Mouse (Mus musculus): ENCODE results near the gene Slc5a4b. TPM values are rescaled to one million over a fixed set of nuclear protein-coding genes. Genes with fewer than 3 reads are reported as not detected.
A peak's percentile ranks its signal among the peaks of the same experiment; 100 is the strongest.

The Slc5a4b gene
- total and polyA plus RNA-seq, 3 experiments = not detected

- no peaks in the 10 kb centered on the region for H3K27me3 ChIP-seq (ENCODE audit: control insufficient read depth, insufficient read depth, low read length)
- H3K9ac ChIP-seq (ENCODE audit: low read depth, low read length) = no peak overlapping the region
- DNase-seq = no peak
- peaks cover 9% of the 10 kb centered on the region for H3K79me2 ChIP-seq (replicated peaks; ENCODE audit: control insufficient read depth, insufficient read depth, low read length)
- peaks cover 3% of the 10 kb centered on the region for H3K36me3 ChIP-seq (ENCODE audit: control insufficient read depth, insufficient read depth, low read length)
- peaks cover 2% of the 10 kb centered on the region; the same call in 1 of the 2 replicates for H3K4me1 ChIP-seq (ENCODE audit: control insufficient read depth, insufficient read depth, low read length)
- no peak overlapping the region for H3K4me3 ChIP-seq
- no peak overlapping the region for H3K27ac ChIP-seq
- TF ChIP-seq EP300 (IDR thresholded peaks at IDR 0.05; ENCODE audit: insufficient read depth, low read depth, low read length) = no peak
- TF ChIP-seq CTCF (IDR thresholded peaks at IDR 0.05) = no peak
- TF ChIP-seq POLR2A (IDR thresholded peaks at IDR 0.05; ENCODE audit: insufficient read depth, low read depth, low read length) = no peak
- intact Hi-C loops (cut with DNase I) = loop anchor here (10.0 kb wide), 1 partner anchor 140 kb away; the partner anchor contains the start of gene Derl3
These were observed 75.5 kb downstream of the Slc5a4b start for GRCm38 (mm10) chr10:76035277-76035676.

DNA sequence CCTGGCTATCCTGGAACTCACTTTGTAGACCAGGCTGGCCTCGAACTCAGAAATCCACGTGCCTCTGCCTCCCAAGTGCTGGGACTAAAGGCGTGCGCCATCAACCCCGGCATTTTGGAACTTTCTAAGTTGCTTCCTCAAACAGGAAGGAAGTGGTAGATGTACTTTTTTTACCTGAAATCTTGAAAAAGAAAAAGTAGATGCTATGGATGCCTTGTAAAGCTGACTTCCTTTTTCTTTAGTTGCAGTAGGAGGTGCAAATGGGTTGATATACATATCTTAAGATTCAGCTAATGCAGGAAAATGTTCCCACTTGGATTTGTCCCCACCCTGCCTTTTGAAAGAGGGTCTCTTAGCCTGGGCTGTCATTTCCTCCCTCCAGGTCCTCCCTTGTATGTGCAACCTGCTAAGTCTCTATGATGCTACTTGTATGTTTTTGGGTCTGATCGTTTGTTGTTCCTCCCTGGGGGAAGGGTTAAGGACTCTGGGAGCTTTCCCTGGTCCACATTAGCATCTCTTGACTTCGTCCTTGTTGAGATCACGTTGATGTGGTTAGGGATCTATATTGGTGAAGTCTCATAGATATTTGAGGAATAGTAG is 76.7 kb downstream of the Slc5a4b start:
- no peak overlapping the region for H3K27ac ChIP-seq
- intact Hi-C loops (cut with DNase I) = loop anchor here (10.0 kb wide), 1 partner anchor 139 kb away; the partner anchor contains the start of gene Derl3
- H3K4me1 ChIP-seq (ENCODE audit: control insufficient read depth, insufficient read depth, low read length) = peaks cover 2% of the 10 kb centered on the region; the same call in 1 of the 2 replicates
- peaks cover 3% of the 10 kb centered on the region for H3K36me3 ChIP-seq (ENCODE audit: control insufficient read depth, insufficient read depth, low read length)
- no peak overlapping the region for H3K9ac ChIP-seq (ENCODE audit: low read depth, low read length)
- no peak for DNase-seq
- TF ChIP-seq POLR2A (IDR thresholded peaks at IDR 0.05; ENCODE audit: insufficient read depth, low read depth, low read length) (no peak), CTCF (IDR thresholded peaks at IDR 0.05) (no peak), EP300 (IDR thresholded peaks at IDR 0.05; ENCODE audit: insufficient read depth, low read depth, low read length) (no peak)
- 84% methylated on average over 8 of the region's 8 CpGs for WGBS
- H3K27me3 ChIP-seq (ENCODE audit: control insufficient read depth, insufficient read depth, low read length) = no peaks in the 10 kb centered on the region
- H3K79me2 ChIP-seq (replicated peaks; ENCODE audit: control insufficient read depth, insufficient read depth, low read length) = peaks cover 9% of the 10 kb centered on the region
- no peak overlapping the region for H3K4me3 ChIP-seq

GRCm38 (mm10) chr10:76033119-76033455 is 77.7 kb downstream of the Slc5a4b start:
- H3K79me2 ChIP-seq (replicated peaks; ENCODE audit: control insufficient read depth, insufficient read depth, low read length) = peaks cover 9% of the 10 kb centered on the region
- H3K36me3 ChIP-seq (ENCODE audit: control insufficient read depth, insufficient read depth, low read length) = peaks cover 3% of the 10 kb centered on the region
- DNase-seq = no peak
- 21% methylated on average over 7 of the region's 7 CpGs for WGBS
- H3K4me3 ChIP-seq = peak overlapping the region; percentile 90
- intact Hi-C loops (cut with DNase I) = loop anchor here (10.0 kb wide), 1 partner anchor 138 kb away; the partner anchor contains the start of gene Derl3
- TF ChIP-seq EP300 (IDR thresholded peaks at IDR 0.05; ENCODE audit: insufficient read depth, low read depth, low read length) (no peak), CTCF (IDR thresholded peaks at IDR 0.05) (no peak), POLR2A (IDR thresholded peaks at IDR 0.05; ENCODE audit: insufficient read depth, low read depth, low read length) (no peak)
- peak overlapping the region; percentile 91 for H3K9ac ChIP-seq (ENCODE audit: low read depth, low read length)
- H3K4me1 ChIP-seq (ENCODE audit: control insufficient read depth, insufficient read depth, low read length) = peaks cover 2% of the 10 kb centered on the region; the same call in 1 of the 2 replicates
- no peaks in the 10 kb centered on the region for H3K27me3 ChIP-seq (ENCODE audit: control insufficient read depth, insufficient read depth, low read length)
- H3K27ac ChIP-seq = peak overlapping the region; percentile 83

GRCm38 (mm10) chr10:76032402-76033118 is 78.2 kb downstream of the Slc5a4b start, which contains the start of gene Zfp280b:
TSS of gene Zfp280b (plus strand) at chr10:76032650.
- under 1% methylated on average over 56 of the region's 58 CpGs for WGBS
- Histone ChIP-seq H3K27ac (peak within 1 kb of the TSS; percentile 83), H3K9ac (ENCODE audit: low read depth, low read length) (peak within 1 kb of the TSS; percentile 91), H3K4me3 (peak within 1 kb of the TSS; percentile 90), H3K79me2 (replicated peaks; ENCODE audit: control insufficient read depth, insufficient read depth, low read length) (peaks cover 9% of the 10 kb centered on the region), H3K27me3 (ENCODE audit: control insufficient read depth, insufficient read depth, low read length) (no peaks in the 10 kb centered on the region), H3K4me1 (ENCODE audit: control insufficient read depth, insufficient read depth, low read length) (peaks cover 2% of the 10 kb centered on the region; the same call in 1 of the 2 replicates), H3K36me3 (ENCODE audit: control insufficient read depth, insufficient read depth, low read length) (peaks cover 3% of the 10 kb centered on the region)
- intact Hi-C loops (cut with DNase I) = loop anchor here (10.0 kb wide), 1 partner anchor 138 kb away; the partner anchor contains the start of gene Derl3
- TF ChIP-seq CTCF (IDR thresholded peaks at IDR 0.05) (peak; percentile 73), POLR2A (IDR thresholded peaks at IDR 0.05; ENCODE audit: insufficient read depth, low read depth, low read length) (0 out of 2 replicates have a peak, but pooled peaks have one; percentile 17), EP300 (IDR thresholded peaks at IDR 0.05; ENCODE audit: insufficient read depth, low read depth, low read length) (no peak)
- DNase-seq = peak; percentile 94 to 95

DNA sequence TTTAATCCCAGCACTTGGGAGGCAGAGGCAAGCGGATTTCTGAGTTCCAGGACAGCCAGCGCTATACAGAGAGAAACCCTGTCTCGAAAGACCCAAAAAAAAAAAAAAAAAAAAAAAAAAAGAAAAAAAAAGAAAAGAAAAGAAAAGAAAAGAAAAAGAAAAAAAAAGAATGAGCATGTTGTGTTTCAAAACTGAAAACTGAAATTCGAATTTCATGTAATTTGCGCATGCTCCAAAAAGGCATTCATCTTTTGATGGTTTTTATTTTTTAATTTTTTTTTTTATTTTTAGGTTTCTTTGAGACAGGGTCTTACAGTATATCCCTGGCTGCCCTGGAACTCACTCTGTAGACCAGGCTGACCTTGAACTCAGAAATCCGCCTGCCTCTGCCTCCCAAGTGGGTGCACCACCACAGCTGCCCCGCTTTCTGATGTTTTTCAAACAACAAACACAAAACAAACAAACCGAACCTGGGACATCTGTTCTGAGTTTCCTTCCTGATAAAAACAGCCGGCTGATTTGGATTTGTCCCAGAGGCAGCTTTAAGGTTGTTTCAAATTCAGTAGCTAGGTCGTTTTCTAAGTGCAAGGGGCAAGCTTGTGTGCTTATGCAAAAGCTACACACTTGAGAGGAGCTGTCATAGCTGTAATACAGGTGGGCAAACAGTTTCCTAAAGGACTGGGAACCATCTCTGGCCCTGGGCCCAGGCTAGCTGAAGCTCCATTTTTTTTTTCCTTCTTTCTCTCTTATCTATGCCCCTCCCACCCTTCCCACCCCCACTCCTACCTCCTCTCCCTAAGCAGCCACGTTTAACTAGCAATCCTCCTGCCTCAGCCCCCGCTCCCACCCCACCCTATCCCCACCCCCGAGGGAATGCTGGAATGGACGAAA is 79.0 kb downstream of the Slc5a4b start:
- H3K36me3 ChIP-seq (ENCODE audit: control insufficient read depth, insufficient read depth, low read length) = peaks cover 3% of the 10 kb centered on the region
- TF ChIP-seq CTCF (IDR thresholded peaks at IDR 0.05) (no peak), EP300 (IDR thresholded peaks at IDR 0.05; ENCODE audit: insufficient read depth, low read depth, low read length) (no peak), POLR2A (IDR thresholded peaks at IDR 0.05; ENCODE audit: insufficient read depth, low read depth, low read length) (no peak)
- no peak overlapping the region for H3K9ac ChIP-seq (ENCODE audit: low read depth, low read length)
- H3K27me3 ChIP-seq (ENCODE audit: control insufficient read depth, insufficient read depth, low read length) = no peaks in the 10 kb centered on the region
- peak overlapping the region; percentile 83 for H3K27ac ChIP-seq
- peaks cover 9% of the 10 kb centered on the region for H3K79me2 ChIP-seq (replicated peaks; ENCODE audit: control insufficient read depth, insufficient read depth, low read length)
- peaks cover 2% of the 10 kb centered on the region; the same call in 1 of the 2 replicates for H3K4me1 ChIP-seq (ENCODE audit: control insufficient read depth, insufficient read depth, low read length)
- DNase-seq = no peak
- intact Hi-C loops (cut with DNase I) = loop anchor here (10.0 kb wide), 1 partner anchor 137 kb away; the partner anchor contains the start of gene Derl3
- peak overlapping the region; percentile 90 for H3K4me3 ChIP-seq
- WGBS = 38% methylated on average over 14 of the region's 14 CpGs
